Mouse (Mus musculus) inflammation-experienced regulatory T-cells, adult 16 weeks (primary cell): Measurements from ENCODE around the gene Fam163b. TPM values are rescaled to one million over a fixed set of nuclear protein-coding genes. Genes with fewer than 3 reads are reported as not detected.

Source experiments
- polyA plus RNA-seq: library from polyadenylated mRNA; unstranded; fragments of 100-300 nt; shearing (Covaris generic); gene quantifications from one replicate; pipeline ENCODE4 v1.2.1, GENCODE M21; 2017

Fam163b gene
- polyA plus RNA-seq: 0.16 TPM

DNA sequence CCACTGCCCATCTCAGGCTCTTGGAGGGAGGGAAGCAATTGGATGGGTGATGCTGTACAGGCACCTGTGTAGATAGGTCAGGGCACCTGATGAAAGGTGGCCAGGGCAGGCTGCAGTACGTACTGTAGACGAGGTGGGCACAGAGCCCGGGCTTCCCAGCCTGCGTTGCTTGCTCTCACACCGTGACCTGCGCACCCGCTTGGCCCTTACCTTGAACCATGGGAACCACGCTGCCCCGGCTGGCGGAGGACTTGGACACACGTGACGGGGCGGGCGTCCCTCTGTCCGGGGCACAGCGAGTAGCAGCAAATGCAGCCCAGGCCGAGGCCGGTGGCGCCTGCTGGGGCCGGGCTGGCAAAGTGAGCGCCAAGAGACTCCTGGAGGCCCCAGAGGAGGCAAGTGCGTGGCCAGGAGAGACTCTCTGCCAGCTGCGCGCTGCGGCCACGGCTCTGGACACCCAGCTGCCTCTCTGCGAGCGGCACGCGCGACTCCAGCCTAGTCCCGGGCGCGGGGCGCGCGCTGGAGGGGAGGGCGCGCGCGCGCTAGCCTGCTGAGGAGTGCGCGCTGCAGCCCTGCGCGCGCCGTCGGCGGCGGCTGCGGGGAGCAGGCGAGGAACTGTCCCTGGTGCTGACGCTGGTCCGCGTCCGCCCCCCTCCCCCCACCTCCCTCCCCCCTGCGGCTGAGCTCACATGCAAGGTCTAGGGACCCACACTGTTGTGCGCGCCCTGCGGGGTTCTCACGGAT is at the start of gene Fam163b:
Gene Fam163b (minus strand): TSS at position 542 of the 744 bp plus-strand sequence.

DNA sequence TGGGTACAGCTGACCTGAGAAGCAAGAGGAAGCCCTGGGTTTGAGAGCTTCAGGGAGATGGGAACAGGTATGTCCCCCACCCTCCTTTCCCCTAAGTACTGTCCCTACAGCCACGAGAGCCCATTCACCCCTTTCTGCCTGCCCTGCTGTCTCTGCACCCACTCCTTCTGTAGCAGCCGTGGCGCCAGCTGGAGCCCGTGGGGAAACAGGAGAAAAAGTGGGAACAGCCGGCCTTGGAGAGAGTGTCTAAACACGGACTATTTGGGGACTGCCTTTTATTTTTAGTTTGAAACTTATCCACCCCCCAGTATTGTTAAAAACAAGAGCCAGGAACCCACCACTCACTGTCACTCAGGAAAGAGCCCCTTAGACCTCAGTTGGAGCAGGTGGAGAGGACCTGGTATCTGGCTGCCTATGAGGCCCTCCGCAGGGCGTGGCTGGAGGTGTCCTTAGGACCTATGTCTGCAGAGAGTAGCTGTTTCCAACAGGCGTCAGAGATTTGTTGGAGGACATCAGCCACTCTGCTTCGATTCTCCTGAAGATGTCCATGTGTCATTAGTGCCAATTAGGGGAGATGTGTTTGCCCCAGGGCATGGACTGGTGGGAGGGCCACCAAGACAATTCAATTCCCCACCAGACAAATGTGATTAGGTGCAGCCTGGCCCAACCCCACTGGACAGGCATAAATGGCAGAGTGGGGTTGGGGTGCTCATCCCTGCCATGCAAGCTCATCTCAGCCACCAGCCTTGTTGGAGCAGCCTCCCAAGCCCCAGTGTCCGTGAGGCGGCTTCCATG is 22.7 kb upstream of the Fam163b start, which contains the start of gene Dbh:
Gene Dbh (plus strand): TSS at position 438 of the 795 bp plus-strand sequence.

GRCm38 (mm10) chr2:27079152-27079584 is 63.1 kb downstream of the Fam163b start, which contains the start of gene Adamtsl2:
Gene Adamtsl2, plus strand, starts transcription at chr2:27079379.

GRCm38 (mm10) chr2:27071978-27072377 is 70.3 kb downstream of the Fam163b start, which contains the start of gene Mymk:
Gene Mymk, minus strand, starts transcription at chr2:27072179.

Other genes with a start within 250 kb of the Fam163b start
- 48.2 TPM for gene Surf6, start 239.6 kb downstream of the Fam163b start, polyA plus RNA-seq
- gene Med22, start 231.8 kb downstream of the Fam163b start, polyA plus RNA-seq: 49.9 TPM
- 266 TPM for gene Rpl7a, start 231.7 kb downstream of the Fam163b start, polyA plus RNA-seq
- gene Surf2, start 226.1 kb downstream of the Fam163b start, polyA plus RNA-seq: 76.7 TPM
- 116 TPM for gene Surf1, start 226.0 kb downstream of the Fam163b start, polyA plus RNA-seq
- gene Surf4, start 208.6 kb downstream of the Fam163b start, polyA plus RNA-seq: 181 TPM
- gene Stkld1, start 208.4 kb downstream of the Fam163b start, polyA plus RNA-seq: 0.57 TPM
- gene Rexo4, start 178.1 kb downstream of the Fam163b start, polyA plus RNA-seq: 83.9 TPM
- not detected for gene Adamts13, start 169.1 kb downstream of the Fam163b start, polyA plus RNA-seq
- gene Cacfd1, start 132.6 kb downstream of the Fam163b start, polyA plus RNA-seq: 32.6 TPM
- gene Slc2a6, start 114.5 kb downstream of the Fam163b start, polyA plus RNA-seq: 5.2 TPM
- not detected for gene Mymk, start 70.3 kb downstream of the Fam163b start, polyA plus RNA-seq
- 0.24 TPM for gene Adamtsl2, start 63.1 kb downstream of the Fam163b start, polyA plus RNA-seq
- not detected for gene Dbh, start 22.7 kb upstream of the Fam163b start, polyA plus RNA-seq
- 1.9 TPM for gene Sardh, start 105.8 kb upstream of the Fam163b start, polyA plus RNA-seq